Mouse (Mus musculus): ENCODE measurements around the gene Fbxo34.

The Fbxo34 gene

DNA sequence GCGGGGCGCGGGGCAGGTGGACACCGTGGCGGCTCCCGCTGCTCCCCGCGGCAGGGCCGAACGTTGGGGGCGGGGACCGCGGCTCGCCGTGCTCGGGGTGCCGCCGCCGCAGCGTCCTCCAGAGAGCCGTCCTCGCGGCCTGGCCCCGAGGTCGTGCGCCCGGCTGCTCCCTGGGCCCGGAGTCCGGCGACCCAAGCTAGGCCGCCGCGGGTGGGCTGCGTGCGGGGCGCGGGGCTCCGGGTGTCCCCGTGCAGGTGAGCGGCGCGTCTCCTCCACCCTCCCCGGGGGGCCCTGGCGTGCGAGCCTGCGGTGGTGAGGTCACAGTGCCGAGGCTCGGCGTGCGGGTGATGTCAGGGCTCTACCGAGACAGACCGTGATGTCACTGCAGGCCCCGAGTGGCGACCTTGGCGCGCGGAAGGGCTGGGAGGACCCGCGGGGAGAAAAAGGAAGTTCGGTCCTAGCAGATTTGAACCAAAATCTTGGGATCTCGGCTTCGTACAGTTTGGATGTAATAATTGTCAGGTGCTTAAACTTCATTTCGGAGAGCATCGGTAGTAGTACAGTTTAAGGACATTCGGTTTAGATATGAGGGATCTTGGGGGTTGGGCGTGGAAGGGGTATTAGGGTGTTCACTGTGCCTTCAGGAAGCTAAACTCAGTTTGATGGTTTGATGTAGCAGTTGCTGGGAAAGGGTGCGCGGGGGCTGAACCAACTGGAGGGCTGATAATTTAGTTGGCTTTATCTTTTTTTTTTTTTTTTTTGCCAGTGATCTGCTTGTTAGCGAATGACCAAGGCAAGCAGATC, 22.7 kb downstream of the Fbxo34 start:
- DNase-seq = peak; percentile 64

DNA sequence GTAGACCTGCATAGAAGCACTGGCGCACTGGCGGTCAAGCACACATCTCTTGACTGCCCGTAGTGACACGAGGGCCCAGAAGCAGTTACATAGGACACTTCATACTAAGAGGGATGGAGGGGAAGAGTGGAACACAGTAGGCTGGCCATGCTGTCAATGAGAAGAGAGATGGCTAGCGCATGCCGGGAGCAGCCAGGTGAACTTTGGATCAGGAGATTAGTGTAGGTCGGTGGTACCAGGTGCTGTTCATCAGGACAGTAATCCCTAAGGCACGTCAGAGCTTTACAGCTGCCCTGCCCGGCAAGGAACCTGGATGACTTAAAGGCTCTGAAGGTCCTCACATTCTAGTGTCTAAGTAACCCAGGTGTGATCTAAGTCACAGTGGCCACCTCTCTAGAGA, 23.7 kb downstream of the Fbxo34 start:
- DNase-seq = no peak

DNA sequence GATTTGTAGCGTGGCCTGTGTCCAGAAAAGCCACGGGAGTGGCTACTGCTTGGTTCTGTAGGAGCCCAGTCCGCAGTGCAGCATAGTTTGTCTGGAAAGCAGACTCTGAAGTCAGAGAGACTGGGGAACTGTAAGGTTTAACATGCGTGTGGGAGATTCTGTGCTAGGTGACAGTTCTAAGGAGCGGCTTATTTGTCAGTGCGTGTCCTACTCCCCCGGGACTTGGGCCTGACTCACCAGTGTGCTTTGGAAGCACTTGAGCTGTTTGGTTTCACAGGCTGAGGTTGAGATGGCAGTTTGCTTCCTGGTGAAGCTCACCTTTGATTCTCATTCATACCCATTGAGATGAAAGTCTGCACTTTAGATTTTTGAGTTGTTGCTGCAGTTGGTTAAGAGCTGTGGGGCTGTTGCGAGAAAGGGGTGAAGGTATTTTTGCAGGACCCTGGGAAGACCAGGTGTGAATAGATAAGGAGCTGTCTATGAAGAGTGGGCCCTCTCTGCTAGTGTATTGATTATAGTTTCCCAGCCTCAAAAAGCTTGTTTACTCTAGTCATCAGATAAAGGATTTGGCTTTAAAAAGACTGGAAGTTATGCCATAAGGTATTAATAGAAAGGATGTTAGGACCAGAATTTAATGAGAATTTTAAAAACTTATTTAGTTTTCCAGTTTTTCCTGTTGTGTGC, 24.5 kb downstream of the Fbxo34 start:
- DNase-seq = no peak

DNA sequence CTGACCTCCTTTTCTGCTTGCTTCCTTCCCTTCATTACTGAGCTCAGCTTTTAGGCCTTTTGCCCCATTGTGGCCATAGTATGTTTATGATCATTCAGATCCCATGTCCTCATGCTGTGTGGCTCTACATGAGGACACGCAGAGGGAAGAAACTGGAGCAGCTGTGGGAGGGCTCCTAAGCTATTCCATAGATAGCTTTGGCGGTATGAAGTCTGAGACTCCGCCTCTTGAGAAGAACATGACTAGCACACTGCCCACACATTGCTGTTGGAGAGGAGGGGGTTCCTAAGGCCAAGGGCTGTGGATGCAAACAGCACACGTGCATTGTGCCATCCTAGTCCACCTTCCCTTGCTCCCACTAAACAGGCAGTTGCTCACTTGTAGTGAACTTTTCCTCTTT, 26.0 kb downstream of the Fbxo34 start:
- DNase-seq = no peak

- no peak for DNase-seq
Observed at GRCm38 (mm10) chr14:47477711-47478110, 27.5 kb downstream of the Fbxo34 start.

DNA sequence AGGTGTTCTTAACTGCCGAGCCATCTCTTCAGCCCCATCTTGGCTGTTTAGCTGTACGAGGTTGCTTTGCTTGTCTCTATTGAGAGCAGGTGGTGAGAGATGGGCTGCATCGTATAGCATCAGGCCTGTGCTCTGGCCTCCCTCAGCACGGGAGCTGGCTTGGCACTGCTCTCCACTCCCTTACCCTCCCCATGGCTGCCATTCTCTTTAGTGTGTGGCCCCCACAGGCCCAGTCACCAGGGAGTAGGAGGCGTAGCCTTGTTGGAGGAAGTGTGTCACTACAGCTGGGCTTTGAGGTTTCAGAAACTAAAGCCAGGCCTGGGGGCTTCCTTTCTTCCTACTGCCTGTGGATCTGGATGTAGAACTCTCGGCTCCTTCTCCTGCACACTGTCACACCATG, 32.0 kb downstream of the Fbxo34 start:
- no peak for DNase-seq

DNA sequence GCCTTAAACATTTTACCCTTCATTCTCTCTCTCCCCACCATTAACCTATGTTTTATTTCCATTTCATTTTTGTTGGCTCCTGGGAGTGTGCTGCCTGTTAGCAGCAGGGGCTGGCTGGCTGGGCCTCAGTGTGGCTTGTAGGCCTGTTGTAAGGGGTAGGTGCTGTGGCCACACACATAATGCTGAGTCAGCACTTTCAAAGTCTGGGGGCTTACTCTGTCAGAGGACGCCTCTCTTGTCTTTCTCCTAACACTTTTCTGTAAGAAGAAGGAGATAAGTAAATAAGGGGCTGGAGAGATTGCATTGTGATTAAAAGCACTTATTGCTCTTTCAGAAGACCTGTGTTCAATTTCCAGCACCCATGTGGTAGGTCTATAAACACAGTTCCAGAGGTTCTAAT, 32.9 kb downstream of the Fbxo34 start:
- DNase-seq = no peak

- no peak for DNase-seq
Observed at GRCm38 (mm10) chr14:47488732-47489131, 38.5 kb downstream of the Fbxo34 start.

GRCm38 (mm10) chr14:47489310-47490097, 39.3 kb downstream of the Fbxo34 start:
- DNase-seq = no peak

- DNase-seq = no peak
Observed at GRCm38 (mm10) chr14:47490732-47491131, 40.5 kb downstream of the Fbxo34 start.

DNA sequence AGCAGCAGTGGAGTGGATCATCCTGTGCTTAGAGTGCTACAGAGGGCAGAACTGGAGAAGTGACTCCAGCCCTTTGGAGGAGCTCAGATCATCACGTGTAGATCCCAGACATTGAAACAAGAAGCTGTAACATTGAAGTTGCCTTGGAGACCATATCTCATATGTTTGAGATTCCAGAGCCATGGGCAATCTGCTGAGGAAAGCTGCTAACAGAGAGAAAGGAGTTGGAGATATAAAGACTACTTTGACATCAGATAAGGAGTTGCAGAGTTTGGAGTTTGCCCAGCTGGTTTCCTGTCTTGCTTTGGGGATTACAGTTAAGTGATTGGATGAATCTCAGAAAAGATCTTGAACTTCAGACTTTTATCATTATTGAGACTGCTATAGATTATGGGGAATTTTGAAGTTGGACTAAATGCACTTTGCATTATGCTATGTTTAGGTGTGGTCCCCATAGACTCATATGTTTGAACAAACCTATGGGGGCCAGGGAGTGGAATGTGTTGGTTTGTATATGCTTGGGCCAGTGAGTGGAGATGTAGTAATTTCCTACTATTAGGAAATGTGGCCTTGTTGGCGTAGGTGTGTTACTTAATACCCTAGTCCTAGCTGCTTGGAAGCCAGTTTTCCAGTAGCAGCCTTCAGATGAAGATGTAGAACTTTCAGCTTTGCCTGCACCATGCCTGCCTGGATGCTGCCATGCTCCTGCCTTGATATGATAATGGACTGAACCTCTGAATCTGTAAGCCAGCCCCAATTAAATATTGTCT, 43.6 kb downstream of the Fbxo34 start:
- DNase-seq = no peak

- DNase-seq = no peak
Observed at GRCm38 (mm10) chr14:47495951-47496350, 45.7 kb downstream of the Fbxo34 start.

- DNase-seq = no peak
Observed at GRCm38 (mm10) chr14:47497166-47497565, 46.9 kb downstream of the Fbxo34 start.

DNA sequence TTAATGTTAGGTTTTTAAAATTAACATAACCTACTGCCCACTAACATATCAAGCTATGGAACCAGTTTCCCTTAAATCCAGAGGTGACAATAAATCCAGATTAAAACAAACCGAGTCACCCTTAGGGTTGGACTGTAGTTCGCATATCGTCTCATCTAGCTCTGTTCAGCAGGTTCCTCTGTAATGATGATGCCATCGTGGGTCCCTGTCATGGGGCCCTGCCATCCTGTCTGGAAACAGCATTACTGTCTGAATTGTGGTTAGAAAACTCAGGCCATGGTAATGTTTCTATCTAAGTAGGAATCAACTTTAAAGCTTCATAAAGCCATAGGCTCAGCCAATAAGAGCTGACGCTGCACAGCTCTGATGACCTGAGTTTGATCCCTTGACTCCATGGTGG, 48.4 kb downstream of the Fbxo34 start:
- DNase-seq = no peak

DNA sequence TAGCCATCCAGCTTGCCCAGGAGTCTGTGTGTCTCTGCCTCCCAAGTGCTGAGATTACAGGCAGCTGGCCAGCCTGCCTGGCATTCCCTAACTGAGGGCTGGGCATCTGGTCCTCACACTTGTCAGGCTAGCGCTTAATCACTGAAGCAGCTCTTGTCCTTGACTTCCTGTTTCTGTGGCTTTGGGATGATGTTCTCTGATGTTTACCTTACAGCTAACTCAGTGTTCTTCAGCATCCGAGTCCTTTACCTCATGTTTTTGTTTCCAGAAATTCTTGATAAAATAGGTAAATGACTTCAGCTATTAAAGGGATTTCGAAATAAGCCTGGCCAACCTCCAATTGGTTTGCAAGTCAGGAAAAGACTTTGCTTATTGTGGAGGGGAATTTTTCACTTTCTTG, 53.8 kb downstream of the Fbxo34 start:
- DNase-seq = no peak

DNA sequence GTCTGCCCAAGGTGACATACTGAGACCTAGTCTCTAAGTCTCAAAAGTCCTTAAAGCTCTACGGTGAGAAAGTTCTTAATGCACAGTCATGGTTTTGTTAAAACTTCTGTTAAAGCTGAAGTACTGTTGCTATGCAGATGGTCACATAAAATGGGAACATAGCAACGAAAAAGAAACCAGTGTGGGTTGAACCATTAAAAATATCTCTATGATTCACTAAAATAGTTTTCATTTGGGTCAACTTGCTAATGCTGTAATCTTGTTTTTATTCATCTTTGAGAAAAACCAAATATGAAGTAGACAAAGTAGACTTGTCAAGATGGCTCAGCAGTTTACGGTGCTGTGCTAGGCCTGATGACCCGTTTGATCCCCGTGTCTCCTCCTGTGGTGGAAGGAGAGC, 56.5 kb downstream of the Fbxo34 start:
- no peak for DNase-seq

DNA sequence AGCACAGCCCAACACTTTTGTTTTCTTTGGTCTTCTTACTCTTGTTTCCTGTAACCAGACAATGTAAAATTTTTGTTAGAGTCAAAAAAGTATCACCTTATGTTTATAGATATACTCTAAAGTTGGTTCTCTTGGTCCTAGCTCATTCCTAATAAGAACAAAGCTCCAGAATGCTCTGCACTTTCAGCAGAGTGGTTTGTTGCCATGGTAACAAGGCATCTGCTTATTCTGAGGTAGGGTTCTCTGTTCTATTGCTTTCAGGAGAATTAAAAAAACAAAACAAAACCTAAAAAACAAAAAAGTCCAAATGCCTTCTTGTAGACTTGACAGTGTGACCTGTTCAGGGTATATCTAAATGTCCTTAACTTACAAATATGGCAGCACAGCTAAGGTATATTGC, 57.8 kb downstream of the Fbxo34 start:
- DNase-seq = no peak

- no peak for DNase-seq
Observed at GRCm38 (mm10) chr14:47510244-47510643, 60.0 kb downstream of the Fbxo34 start.

DNA sequence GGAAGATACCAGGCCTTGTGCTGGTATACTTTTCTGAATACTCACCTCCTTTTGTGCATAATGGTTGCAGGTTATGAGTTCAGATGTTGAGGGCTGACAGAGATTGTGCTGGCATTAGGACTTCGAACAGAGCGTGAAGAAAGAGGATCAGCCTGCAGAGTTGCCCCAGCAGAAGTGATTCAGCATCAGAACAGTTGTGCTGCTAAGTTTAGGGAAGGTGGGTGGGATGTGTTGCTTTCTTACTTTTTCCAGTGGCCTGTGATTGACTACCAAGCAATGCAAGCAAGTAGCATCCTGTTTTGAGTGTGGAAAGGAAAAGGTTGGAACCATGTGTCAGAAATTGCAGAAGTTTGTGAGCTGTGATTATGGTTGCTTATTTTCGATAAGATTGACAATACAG, 63.4 kb downstream of the Fbxo34 start:
- no peak for DNase-seq

- no peak for DNase-seq
Observed at GRCm38 (mm10) chr14:47514816-47515453, 64.7 kb downstream of the Fbxo34 start.

GRCm38 (mm10) chr14:47515636-47516035, 65.4 kb downstream of the Fbxo34 start:
- no peak for DNase-seq

- no peak for DNase-seq
Observed at GRCm38 (mm10) chr14:47516755-47517154, 66.5 kb downstream of the Fbxo34 start.
